In the genomic region with DNA sequence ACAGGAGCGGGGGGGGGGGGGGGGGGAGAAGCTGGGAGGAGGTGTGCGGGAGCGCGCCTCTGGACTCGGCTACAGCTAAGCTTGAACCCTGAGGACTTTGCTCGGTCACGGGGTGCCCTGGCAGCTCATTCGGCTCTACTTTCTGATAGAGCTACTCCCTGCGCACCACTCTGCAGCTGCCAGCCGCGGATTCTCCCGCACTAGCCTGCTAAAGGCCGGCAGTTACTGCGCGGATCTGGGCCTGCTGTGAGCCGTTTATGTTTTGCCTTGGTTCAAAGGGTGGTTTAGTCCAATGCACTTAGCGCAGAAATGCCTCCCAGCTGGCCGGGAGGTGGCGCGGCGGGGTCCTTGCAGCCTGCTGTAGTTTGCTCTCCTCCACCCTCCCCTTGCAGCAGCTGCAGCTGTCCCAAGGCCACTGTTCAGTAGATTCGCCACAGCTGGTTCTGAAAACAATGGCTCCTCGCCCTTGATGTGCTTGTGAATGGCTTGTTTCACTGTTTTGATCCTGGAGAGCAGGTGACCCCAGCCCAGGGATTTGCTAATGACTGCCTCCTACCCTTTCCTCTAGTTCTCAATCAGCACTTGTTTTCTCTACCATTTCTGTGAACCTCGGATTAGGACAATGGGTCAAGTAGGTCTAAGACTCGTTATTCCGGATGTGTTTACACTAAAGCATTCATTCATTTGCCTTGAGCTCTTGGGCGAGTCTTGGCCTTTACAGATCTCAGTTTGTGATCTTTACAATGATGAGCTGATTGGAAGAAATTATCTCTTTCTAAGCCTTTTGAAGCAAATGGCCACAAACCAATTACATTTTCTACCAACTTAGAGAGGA, we compare ENCODE assay signal across 8 mouse cellular contexts. TPM values are rescaled to one million over a fixed set of nuclear protein-coding genes. Genes with fewer than 3 reads are reported as not detected.
DNase-seq lines count a peak whose midpoint lies in the region; ATAC-seq and TF ChIP-seq lines count a peak whose summit lies in the region.

No protein-coding gene starts in this region.

- WGBS in cerebellum, adult 2 months: 2% methylated on average over 26 of the region's 27 CpGs
- under 1% methylated on average over 27 of the region's 27 CpGs for WGBS in large intestine, adult 2 months
- 3% methylated on average over 23 of the region's 27 CpGs for WGBS in liver, postnatal 0 days (ENCODE audit: insufficient replicate concordance)

- peak overlapping the region; percentile 77 for H3K9ac ChIP-seq in liver, postnatal 0 days (replicated peaks)

- no peak for TF ChIP-seq POLR2A in cerebellum, adult 2 months (IDR thresholded peaks at IDR 0.05; ENCODE audit: borderline replicate concordance, insufficient read depth, low read length)

- TF ChIP-seq EP300 in liver, postnatal 0 days (IDR thresholded peaks at IDR 0.05; ENCODE audit: low read depth): no peak

- H3K27me3 ChIP-seq in cerebellum, adult 2 months (ENCODE audit: control insufficient read depth, insufficient read depth, low read length): no peaks in the 10 kb centered on the region
- H3K27me3 ChIP-seq in liver, postnatal 0 days (ENCODE audit: insufficient read depth, low read length): 0 out of 2 replicates have a peak, but pooled peaks cover 2% of the 10 kb centered on the region

- intact Hi-C loops in heart, postnatal 25 days (cut with DNase I): loop anchor here (2.0 to 5.0 kb wide), 3 partner anchors 40 to 267 kb away; no protein-coding TSS in a partner anchor

- H3K27ac ChIP-seq in cerebellum, adult 2 months (ENCODE audit: insufficient read depth, low read length): no peak overlapping the region; the same call in 1 of the 2 replicates
- H3K27ac ChIP-seq in liver, postnatal 0 days (ENCODE audit: low read depth): peak overlapping the region; percentile 97

- no peaks in the 10 kb centered on the region for H3K4me1 ChIP-seq in cerebellum, adult 2 months (ENCODE audit: control insufficient read depth, insufficient read depth, low read length)
- H3K4me1 ChIP-seq in liver, postnatal 0 days (ENCODE audit: insufficient read depth): no peaks in the 10 kb centered on the region

- peak; percentile 90 for DNase-seq in Muller cell, postnatal 12 days (ENCODE audit: inconsistent ontology term)
- peak; percentile 57 to 61 for DNase-seq in cerebellum, adult 2 months
- peak; percentile 84 for DNase-seq in forelimb bud, embryonic 11.5 days (ENCODE audit: low read depth, low spot score)
- peak; percentile 54 for DNase-seq in heart, postnatal 25 days (ENCODE audit: low spot score)
- peak; percentile 50 for DNase-seq in large intestine, adult 2 months (ENCODE audit: low read depth, low spot score)
- peak; percentile 72 for DNase-seq in liver, postnatal 0 days
- peak; percentile 55 for DNase-seq in ovary, postnatal 14 days (ENCODE audit: low spot score)
- DNase-seq in yolk sac, embryonic 10.5 days (ENCODE audit: low spot score): peak; percentile 89

- peak overlapping the region; percentile 70 for H3K4me2 ChIP-seq in liver, postnatal 0 days (ENCODE audit: low read depth, low read length)

- ATAC-seq in liver, postnatal 0 days: peak; percentile 76

- H3K9me3 ChIP-seq in liver, postnatal 0 days (ENCODE audit: low read length): no peaks in the 10 kb centered on the region

- no peaks in the 10 kb centered on the region for H3K36me3 ChIP-seq in liver, postnatal 0 days (replicated peaks; ENCODE audit: insufficient read depth, low read length)

- H3K4me3 ChIP-seq in cerebellum, adult 2 months (replicated peaks; ENCODE audit: insufficient read depth, low read depth, low read length): peak overlapping the region; percentile 61
- H3K4me3 ChIP-seq in liver, postnatal 0 days (ENCODE audit: low read depth, low read length): peak overlapping the region; percentile 62

- TF ChIP-seq CTCF in cerebellum, adult 2 months (IDR thresholded peaks at IDR 0.05; ENCODE audit: borderline replicate concordance, insufficient read depth, low read depth, low read length): 0 out of 2 replicates have a peak, but pooled peaks have one; percentile 15
- TF ChIP-seq CTCF in liver, postnatal 0 days (IDR thresholded peaks at IDR 0.05; ENCODE audit: low read depth): peak; percentile 65

RNA-seq across cellular contexts. Expression of a gene that starts 1.5 kb away (rescaled TPM):
- polyA plus RNA-seq in cerebellum, adult 2 months (2012; rRNA removed): 5.0 and 7.0 TPM in 2 replicates
- 1 to 10 TPM; 2.0 to 2.1 TPM for total RNA-seq in heart, postnatal 25 days (2021)
- polyA plus RNA-seq in large intestine, adult 2 months (2012; rRNA removed): 28.7 and 39.5 TPM in 2 replicates
- 14.2 and 19.7 TPM in 2 replicates for polyA plus RNA-seq in liver, postnatal 0 days (2015; fragmentation: Nextera tagmentation; extraction: Ambion mirVana)
